Mouse (Mus musculus) stomach, postnatal 0 days (tissue): ENCODE results near the gene Cbx2. TPM values are rescaled to one million over a fixed set of nuclear protein-coding genes. Genes with fewer than 3 reads are reported as not detected.

Experiments
- ATAC-seq: fragments of 200-750 bp; cut with Nextera tagmentation; 2 replicates; pipeline ENCODE4 v1.8.0; 2017; ENCODE audit not compliant: low FRiP score, low TSS enrichment
- DNase-seq: peaks from one replicate; pipeline ENCODE4 v3.0.0-alpha.2; 2016; ENCODE audit warnings: low spot score
- H3K27ac ChIP-seq: fragments of 300-500 bp; sonication (generic); replicated peaks from 2 replicates; pipeline ENCODE4 v1.5.1; 2014; ENCODE audit warnings: mild to moderate bottlenecking, control low read depth
- H3K27me3 ChIP-seq: fragments of 300-500 bp; sonication (generic); 2 replicates; pipeline ENCODE4 v1.6.1; 2014; ENCODE audit warnings: low read length; ENCODE audit not compliant: control insufficient read depth, insufficient read depth
- H3K36me3 ChIP-seq: fragments of 300-500 bp; sonication (generic); 2 replicates; pipeline ENCODE4 v1.6.1; 2014; ENCODE audit warnings: low read length, mixed read lengths; ENCODE audit not compliant: control insufficient read depth, insufficient read depth
- H3K4me1 ChIP-seq: fragments of 300-500 bp; sonication (generic); replicated peaks from 2 replicates; pipeline ENCODE4 v1.6.1; 2014; ENCODE audit warnings: antibody characterized with exemption; ENCODE audit not compliant: control insufficient read depth, insufficient read depth
- H3K4me2 ChIP-seq: fragments of 300-500 bp; sonication (generic); replicated peaks from 2 replicates; pipeline ENCODE4 v1.6.1; 2014; ENCODE audit warnings: low read depth, mild to moderate bottlenecking, control low read depth, moderate library complexity
- H3K4me3 ChIP-seq: fragments of 300-500 bp; sonication (generic); 2 replicates; pipeline ENCODE4 v1.5.1; 2014; ENCODE audit warnings: low read depth, low read length, control low read depth
- H3K9ac ChIP-seq: fragments of 300-500 bp; sonication (generic); 2 replicates; pipeline ENCODE4 v1.6.1; 2014; ENCODE audit warnings: mild to moderate bottlenecking, low read length, control low read depth, mixed read lengths
- H3K9me3 ChIP-seq: fragments of 300-500 bp; sonication (generic); 2 replicates; pipeline ENCODE4 v1.6.1; 2016; ENCODE audit warnings: low read length; ENCODE audit not compliant: control insufficient read depth
- CTCF ChIP-seq: IDR thresholded peaks from 2 replicates; pipeline ENCODE4 v1.5.1; 2016; ENCODE audit warnings: antibody characterized with exemption, low read depth, mild to moderate bottlenecking, moderate library complexity
- EP300 ChIP-seq: optimal IDR thresholded peaks from 2 replicates; pipeline ENCODE3; 2016; ENCODE audit warnings: antibody characterized with exemption
- WGBS: fragments of 180-500 bp; shearing (Covaris S2); extraction: QIAGEN DNeasy Blood & Tissue Kit; methylation state at CpG from one replicate; pipeline ENCODE4 v1.1.7; 2014; 5-methylcytosine and 5-hydroxymethylcytosine counted together
- polyA plus RNA-seq: library from polyadenylated mRNA; unstranded; fragments of >200 nt; fragmentation: Nextera tagmentation; extraction: Ambion mirVana; gene quantifications from 2 replicates; pipeline ENCODE4 v1.2.1, GENCODE M21; 2015

Cbx2 gene
- polyA plus RNA-seq, 1 experiment from 2014 or later = 5.3 TPM

- Histone ChIP-seq H3K4me2 (peak overlapping the region; percentile 77), H3K4me3 (peak overlapping the region; percentile 46), H3K27me3 (peaks cover 8% of the 10 kb centered on the region; the same call in 1 of the 2 replicates), H3K36me3 (0 out of 2 replicates have a peak, but pooled peaks cover 2% of the 10 kb centered on the region), H3K4me1 (peaks cover 3% of the 10 kb centered on the region), H3K9me3 (no peaks in the 10 kb centered on the region), H3K27ac (no peak overlapping the region), H3K9ac (peak overlapping the region; percentile 51)
- DNase-seq (peak; percentile 41), ATAC-seq (no peak)
- TF ChIP-seq EP300 (no peak), CTCF (no peak)
- 11% methylated on average over 57 of the region's 57 CpGs for WGBS
Measured at GRCm38 (mm10) chr11:119036934-119037779, 14.4 kb downstream of the Cbx2 start.

GRCm38 (mm10) chr11:119037780-119038401 is 15.1 kb downstream of the Cbx2 start:
- peaks cover 10% of the 10 kb centered on the region; the same call in 1 of the 2 replicates for H3K27me3 ChIP-seq
- H3K4me2 ChIP-seq = peak overlapping the region; percentile 77
- no peaks in the 10 kb centered on the region for H3K9me3 ChIP-seq
- ATAC-seq = no peak
- TF ChIP-seq CTCF (peak; percentile 18; the same call in 1 of the 2 replicates), EP300 (no peak)
- 0 out of 2 replicates have a peak, but pooled peaks cover 2% of the 10 kb centered on the region for H3K36me3 ChIP-seq
- H3K9ac ChIP-seq = no peak overlapping the region
- no peak overlapping the region for H3K27ac ChIP-seq
- 61% methylated on average over 18 of the region's 18 CpGs for WGBS
- DNase-seq = no peak
- peak overlapping the region; percentile 46 for H3K4me3 ChIP-seq
- peaks cover 3% of the 10 kb centered on the region for H3K4me1 ChIP-seq

GRCm38 (mm10) chr11:119038744-119039484 is 16.2 kb downstream of the Cbx2 start:
- no peaks in the 10 kb centered on the region for H3K9me3 ChIP-seq
- WGBS = 78% methylated on average over 22 of the region's 22 CpGs
- H3K4me1 ChIP-seq = peaks cover 3% of the 10 kb centered on the region
- no peak overlapping the region for H3K4me3 ChIP-seq
- peak; percentile 13 for DNase-seq
- H3K27ac ChIP-seq = no peak overlapping the region
- TF ChIP-seq CTCF (no peak), EP300 (no peak)
- peaks cover 13% of the 10 kb centered on the region; the same call in 1 of the 2 replicates for H3K27me3 ChIP-seq
- no peak for ATAC-seq
- H3K36me3 ChIP-seq = 0 out of 2 replicates have a peak, but pooled peaks cover 2% of the 10 kb centered on the region
- H3K9ac ChIP-seq = no peak overlapping the region
- H3K4me2 ChIP-seq = no peak overlapping the region

GRCm38 (mm10) chr11:119039732-119040512 is 17.2 kb downstream of the Cbx2 start:
- H3K27me3 ChIP-seq = peaks cover 20% of the 10 kb centered on the region; the same call in 1 of the 2 replicates

More at GRCm38 (mm10) chr11:119039732-119040512, 17.2 kb downstream of the Cbx2 start:
- peak; percentile 12 for DNase-seq
- TF ChIP-seq EP300 = no peak
- TF ChIP-seq CTCF = no peak
- Histone ChIP-seq H3K4me2 (peak overlapping the region; percentile 99), H3K4me3 (peak overlapping the region; percentile 63), H3K4me1 (peaks cover 3% of the 10 kb centered on the region), H3K9me3 (no peaks in the 10 kb centered on the region), H3K9ac (peak overlapping the region; percentile 73), H3K36me3 (0 out of 2 replicates have a peak, but pooled peaks cover 2% of the 10 kb centered on the region), H3K27ac (no peak overlapping the region)
- 21% methylated on average over 21 of the region's 21 CpGs for WGBS
- ATAC-seq = no peak
